Mouse (Mus musculus) lung, postnatal 10 days (tissue): ENCODE measurements around the gene Oscp1.

ENCODE experiments used
- DNase-seq: peaks from one replicate; pipeline ENCODE4 v3.0.0; 2021

The Oscp1 gene

GRCm38 (mm10) chr4:126111153-126111549 lies 52.8 kb downstream of the Oscp1 start:
- peak; percentile 66 for DNase-seq

- DNase-seq = no peak
Observed at GRCm38 (mm10) chr4:126113243-126113642, 54.9 kb downstream of the Oscp1 start.

- DNase-seq = peak; percentile 76
Observed at GRCm38 (mm10) chr4:126113943-126114342, 55.6 kb downstream of the Oscp1 start.

GRCm38 (mm10) chr4:126115411-126115810 lies 57.0 kb downstream of the Oscp1 start:
- DNase-seq = no peak

- no peak for DNase-seq
Observed at GRCm38 (mm10) chr4:126115871-126116521, 57.6 kb downstream of the Oscp1 start.

- no peak for DNase-seq
Observed at GRCm38 (mm10) chr4:126117116-126117515, 58.8 kb downstream of the Oscp1 start.

- no peak for DNase-seq
Observed at GRCm38 (mm10) chr4:126118651-126119050, 60.3 kb downstream of the Oscp1 start.

- no peak for DNase-seq
Observed at GRCm38 (mm10) chr4:126119051-126119450, 60.7 kb downstream of the Oscp1 start.

GRCm38 (mm10) chr4:126120052-126120451 lies 61.7 kb downstream of the Oscp1 start:
- DNase-seq = no peak

GRCm38 (mm10) chr4:126120506-126120905 lies 62.1 kb downstream of the Oscp1 start:
- no peak for DNase-seq

- peak; percentile 53 for DNase-seq
Observed at GRCm38 (mm10) chr4:126123309-126124040, 65.1 kb downstream of the Oscp1 start.

- DNase-seq = peak; percentile 85
Observed at GRCm38 (mm10) chr4:126130502-126130901, 72.1 kb downstream of the Oscp1 start.

- peak; percentile 82 for DNase-seq
Observed at GRCm38 (mm10) chr4:126131290-126132121, 73.1 kb downstream of the Oscp1 start.

GRCm38 (mm10) chr4:126132636-126133264 lies 74.4 kb downstream of the Oscp1 start:
- DNase-seq = peak; percentile 56

GRCm38 (mm10) chr4:126134236-126134635 lies 75.9 kb downstream of the Oscp1 start:
- no peak for DNase-seq

GRCm38 (mm10) chr4:126134639-126135038 lies 76.3 kb downstream of the Oscp1 start:
- no peak for DNase-seq

GRCm38 (mm10) chr4:126137773-126138172 lies 79.4 kb downstream of the Oscp1 start:
- DNase-seq = no peak

GRCm38 (mm10) chr4:126141021-126141420 lies 82.7 kb downstream of the Oscp1 start:
- DNase-seq = peak; percentile 60
